Mouse (Mus musculus): ENCODE measurements around the gene Smurf1. TPM values are rescaled to one million over a fixed set of nuclear protein-coding genes. Genes with fewer than 3 reads are reported as not detected.
A peak's percentile ranks its signal among the peaks of the same experiment; 100 is the strongest.

Smurf1 gene
- polyA plus RNA-seq, 1 experiment from 2014 or later, result 10.7 TPM

DNA sequence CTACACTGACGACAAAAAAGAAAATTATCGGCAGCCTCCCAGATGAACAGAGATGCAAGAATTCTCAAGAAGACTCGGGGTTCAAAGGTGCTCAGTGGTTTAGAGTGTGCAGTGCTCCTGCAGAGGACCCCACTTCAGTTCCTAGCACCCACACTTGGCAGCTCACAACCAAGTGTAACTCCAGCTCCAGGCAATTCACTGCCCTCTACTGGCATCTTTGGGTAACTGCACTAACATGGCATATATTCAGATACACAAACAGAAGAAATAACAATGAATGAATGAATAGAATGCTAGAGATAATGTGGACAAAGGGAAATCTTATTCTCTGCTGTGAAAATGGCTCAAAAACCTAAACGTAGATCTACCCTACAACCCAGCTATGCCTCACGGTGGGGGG, 19.2 kb upstream of the Smurf1 start:
- no peaks in the 10 kb centered on the region for H3K9me3 ChIP-seq
- no peaks in the 10 kb centered on the region for H3K27me3 ChIP-seq (replicated peaks)
- no peak overlapping the region for H3K27ac ChIP-seq
- H3K9ac ChIP-seq, result no peak overlapping the region
- no peaks in the 10 kb centered on the region for H3K4me1 ChIP-seq (replicated peaks)
- no peak for ATAC-seq
- H3K36me3 ChIP-seq, result no peaks in the 10 kb centered on the region
- WGBS, result 93% methylated on average over 5 of the region's 5 CpGs
- no peak overlapping the region for H3K4me3 ChIP-seq (replicated peaks)
- no peak overlapping the region for H3K4me2 ChIP-seq (replicated peaks)

DNA sequence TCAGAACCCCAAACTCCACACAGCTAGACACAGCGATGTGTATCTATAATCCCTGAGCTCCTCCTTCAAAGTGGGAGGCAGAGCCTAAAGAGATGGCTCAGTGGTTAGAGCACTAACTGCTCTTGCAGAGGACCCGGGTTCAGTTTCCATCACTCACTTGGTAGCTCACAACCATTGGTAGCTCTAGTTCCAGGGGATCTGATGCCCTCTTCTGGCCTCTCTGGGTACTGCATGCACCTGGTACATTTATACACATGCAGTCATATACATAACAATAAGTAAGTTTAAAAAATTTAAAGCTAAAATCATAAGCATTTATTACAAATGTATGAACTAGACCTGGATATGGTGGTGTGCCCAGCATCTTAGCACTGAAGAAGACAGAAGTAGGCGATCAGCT, 17.6 kb upstream of the Smurf1 start:
- no peak for ATAC-seq
- H3K27me3 ChIP-seq (replicated peaks), result no peaks in the 10 kb centered on the region
- WGBS, result 92% methylated on average over 3 of the region's 3 CpGs

GRCm38 (mm10) chr5:144979110-144979509, 13.5 kb upstream of the Smurf1 start:
- no peaks in the 10 kb centered on the region for H3K27me3 ChIP-seq (replicated peaks)
- no peak overlapping the region for H3K4me2 ChIP-seq (replicated peaks)
- ATAC-seq, result peak; percentile 69
- H3K27ac ChIP-seq, result no peak overlapping the region
- H3K4me3 ChIP-seq (replicated peaks), result no peak overlapping the region
- H3K36me3 ChIP-seq, result no peaks in the 10 kb centered on the region
- no peak overlapping the region for H3K9ac ChIP-seq
- 67% methylated on average over 6 of the region's 6 CpGs for WGBS
- H3K4me1 ChIP-seq (replicated peaks), result no peaks in the 10 kb centered on the region
- H3K9me3 ChIP-seq, result no peaks in the 10 kb centered on the region

More for the DNA sequence above, 17.6 kb upstream of the Smurf1 start:
- H3K4me3 ChIP-seq (replicated peaks), result no peak overlapping the region
- no peaks in the 10 kb centered on the region for H3K36me3 ChIP-seq
- no peaks in the 10 kb centered on the region for H3K9me3 ChIP-seq
- H3K4me1 ChIP-seq (replicated peaks), result no peaks in the 10 kb centered on the region
- H3K9ac ChIP-seq, result no peak overlapping the region
- no peak overlapping the region for H3K4me2 ChIP-seq (replicated peaks)
- H3K27ac ChIP-seq, result no peak overlapping the region

- 48% methylated on average over 10 of the region's 10 CpGs for WGBS
- Histone ChIP-seq H3K4me3 (replicated peaks) (no peak overlapping the region), H3K9ac (no peak overlapping the region), H3K27ac (no peak overlapping the region), H3K27me3 (replicated peaks) (no peaks in the 10 kb centered on the region), H3K36me3 (no peaks in the 10 kb centered on the region), H3K9me3 (no peaks in the 10 kb centered on the region), H3K4me1 (replicated peaks) (no peaks in the 10 kb centered on the region), H3K4me2 (replicated peaks) (no peak overlapping the region)
- peak; percentile 90 for ATAC-seq
Measured at GRCm38 (mm10) chr5:144978533-144979107, 13.0 kb upstream of the Smurf1 start.

DNA sequence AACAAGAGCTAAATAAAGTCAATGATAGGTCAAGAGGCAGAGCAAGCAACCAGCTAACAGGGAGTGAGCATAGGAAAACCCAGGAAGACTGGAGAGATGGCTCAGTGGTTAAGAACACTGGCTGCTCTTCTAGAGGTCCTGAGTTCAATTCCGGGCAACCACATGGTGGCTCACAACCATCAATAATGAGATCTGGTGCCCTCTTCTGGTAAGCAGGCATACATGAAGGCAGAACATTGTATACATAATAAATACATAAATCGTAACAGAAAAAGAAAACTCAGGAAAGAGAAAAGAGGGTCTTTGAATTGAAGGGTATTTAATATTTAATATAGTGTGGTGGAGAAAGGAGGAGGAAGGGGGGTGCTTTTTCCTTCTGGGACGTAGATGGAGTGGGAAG, 5.6 kb upstream of the Smurf1 start:
- Histone ChIP-seq H3K9ac (no peak overlapping the region), H3K27me3 (replicated peaks) (no peaks in the 10 kb centered on the region), H3K36me3 (no peaks in the 10 kb centered on the region), H3K4me3 (replicated peaks) (no peak overlapping the region), H3K27ac (no peak overlapping the region), H3K4me2 (replicated peaks) (no peak overlapping the region), H3K4me1 (replicated peaks) (0 out of 2 replicates have a peak, but pooled peaks cover 3% of the 10 kb centered on the region), H3K9me3 (no peaks in the 10 kb centered on the region)
- ATAC-seq, result no peak
- WGBS, result 82% methylated on average over 3 of the region's 3 CpGs

GRCm38 (mm10) chr5:144964872-144965638, 592 bp downstream of the Smurf1 start:
- Histone ChIP-seq H3K27me3 (replicated peaks) (no peaks in the 10 kb centered on the region), H3K9ac (peak overlapping the region; percentile 91), H3K27ac (peak overlapping the region; percentile 95), H3K36me3 (no peaks in the 10 kb centered on the region), H3K4me2 (replicated peaks) (peak overlapping the region; percentile 79), H3K4me3 (replicated peaks) (peak overlapping the region; percentile 90), H3K9me3 (no peaks in the 10 kb centered on the region), H3K4me1 (replicated peaks) (peaks cover 20% of the 10 kb centered on the region)
- WGBS, result 1% methylated on average over 23 of the region's 56 CpGs
- ATAC-seq, result peak; percentile 84

GRCm38 (mm10) chr5:144964465-144964864, 1.2 kb downstream of the Smurf1 start:
- H3K9me3 ChIP-seq, result no peaks in the 10 kb centered on the region
- peaks cover 22% of the 10 kb centered on the region for H3K4me1 ChIP-seq (replicated peaks)
- peak overlapping the region; percentile 90 for H3K4me3 ChIP-seq (replicated peaks)
- no peaks in the 10 kb centered on the region for H3K36me3 ChIP-seq
- WGBS, result 27% methylated on average over 8 of the region's 8 CpGs
- no peaks in the 10 kb centered on the region for H3K27me3 ChIP-seq (replicated peaks)
- 0 out of 2 replicates have a peak overlapping the region, but pooled peaks have one; percentile 95 for H3K27ac ChIP-seq
- H3K4me2 ChIP-seq (replicated peaks), result peak overlapping the region; percentile 79
- H3K9ac ChIP-seq, result no peak overlapping the region
- peak; percentile 17 for ATAC-seq

GRCm38 (mm10) chr5:144963817-144964261, 1.8 kb downstream of the Smurf1 start:
- Histone ChIP-seq H3K4me3 (replicated peaks) (peak overlapping the region; percentile 90), H3K4me2 (replicated peaks) (peak overlapping the region; percentile 79), H3K4me1 (replicated peaks) (peaks cover 22% of the 10 kb centered on the region), H3K9ac (no peak overlapping the region), H3K27ac (peak overlapping the region; percentile 66), H3K36me3 (no peaks in the 10 kb centered on the region), H3K9me3 (no peaks in the 10 kb centered on the region), H3K27me3 (replicated peaks) (no peaks in the 10 kb centered on the region)
- 9% methylated on average over 13 of the region's 13 CpGs for WGBS
- peak; percentile 11 for ATAC-seq

DNA sequence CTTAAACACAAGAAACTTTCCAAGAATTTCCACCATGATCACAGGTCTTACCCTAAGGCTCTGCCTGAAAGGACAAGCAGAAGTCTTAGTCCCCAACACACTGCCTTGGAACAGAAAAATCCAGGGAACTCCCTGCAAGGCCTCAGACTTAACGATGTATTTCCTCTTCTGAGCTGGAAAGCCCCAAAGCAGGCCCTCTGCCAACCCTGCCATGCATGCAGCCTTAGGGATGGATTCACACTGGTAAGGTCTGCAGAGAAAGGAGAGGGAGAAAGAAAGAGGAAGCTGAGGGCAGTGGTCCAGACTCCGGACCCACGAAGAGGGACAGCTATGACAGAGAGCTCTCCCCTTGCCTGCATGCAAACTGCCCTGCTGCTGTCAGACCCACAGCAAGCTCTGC, 2.2 kb downstream of the Smurf1 start:
- Histone ChIP-seq H3K4me3 (replicated peaks) (peak overlapping the region; percentile 23), H3K36me3 (no peaks in the 10 kb centered on the region), H3K4me1 (replicated peaks) (peaks cover 22% of the 10 kb centered on the region), H3K4me2 (replicated peaks) (peak overlapping the region; percentile 79), H3K27ac (peak overlapping the region; percentile 66), H3K9ac (no peak overlapping the region), H3K9me3 (no peaks in the 10 kb centered on the region), H3K27me3 (replicated peaks) (no peaks in the 10 kb centered on the region)
- WGBS, result 43% methylated on average over 3 of the region's 3 CpGs
- no peak for ATAC-seq

DNA sequence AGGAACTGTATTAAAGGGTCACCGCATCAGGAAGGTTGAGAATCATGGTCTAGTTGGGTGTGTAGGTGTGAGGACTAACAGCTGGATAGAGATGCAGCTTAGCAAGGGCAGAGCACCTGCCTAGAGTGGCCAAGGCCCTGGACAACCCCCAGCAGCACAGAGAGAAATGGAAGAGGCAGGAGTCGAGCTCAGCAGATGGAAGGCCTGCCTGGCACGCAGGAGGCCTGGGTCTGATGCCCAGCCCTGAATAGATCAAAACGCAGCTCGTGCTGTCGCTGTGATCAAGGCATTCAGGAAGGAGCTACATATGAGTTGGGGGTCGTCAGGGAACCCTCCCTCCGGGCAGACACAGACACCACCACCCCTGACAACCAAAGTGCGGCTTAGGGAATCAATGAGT, 7.4 kb downstream of the Smurf1 start:
- Histone ChIP-seq H3K27ac (no peak overlapping the region), H3K27me3 (replicated peaks) (no peaks in the 10 kb centered on the region), H3K4me3 (replicated peaks) (no peak overlapping the region), H3K4me1 (replicated peaks) (peaks cover 15% of the 10 kb centered on the region), H3K36me3 (no peaks in the 10 kb centered on the region), H3K9me3 (no peaks in the 10 kb centered on the region), H3K9ac (no peak overlapping the region), H3K4me2 (replicated peaks) (no peak overlapping the region)
- ATAC-seq, result no peak
- WGBS, result 70% methylated on average over 9 of the region's 9 CpGs

- 61% methylated on average over 7 of the region's 7 CpGs for WGBS
- Histone ChIP-seq H3K4me3 (replicated peaks) (no peak overlapping the region), H3K4me2 (replicated peaks) (no peak overlapping the region), H3K36me3 (no peaks in the 10 kb centered on the region), H3K9ac (no peak overlapping the region), H3K9me3 (no peaks in the 10 kb centered on the region), H3K4me1 (replicated peaks) (peaks cover 18% of the 10 kb centered on the region), H3K27me3 (replicated peaks) (no peaks in the 10 kb centered on the region), H3K27ac (no peak overlapping the region)
- ATAC-seq, result peak; percentile 44; the same call in 1 of the 2 replicates
Measured at GRCm38 (mm10) chr5:144954432-144954831, 11.2 kb downstream of the Smurf1 start.

GRCm38 (mm10) chr5:144952592-144952991, 13.1 kb downstream of the Smurf1 start:
- peaks cover 30% of the 10 kb centered on the region for H3K4me1 ChIP-seq (replicated peaks)
- H3K27ac ChIP-seq, result no peak overlapping the region
- 81% methylated on average over 2 of the region's 2 CpGs for WGBS
- H3K4me3 ChIP-seq (replicated peaks), result no peak overlapping the region
- H3K36me3 ChIP-seq, result no peaks in the 10 kb centered on the region
- no peaks in the 10 kb centered on the region for H3K27me3 ChIP-seq (replicated peaks)
- ATAC-seq, result no peak
- no peak overlapping the region for H3K4me2 ChIP-seq (replicated peaks)
- no peaks in the 10 kb centered on the region for H3K9me3 ChIP-seq
- no peak overlapping the region for H3K9ac ChIP-seq
